Mouse (Mus musculus) E14TG2a.4 (cell line): ENCODE results near the gene Trp73.

Experiments
- CTCF ChIP-seq: conservative IDR thresholded peaks from 2 replicates; pipeline ENCODE4 v1.5.1; 2014; ENCODE audit warnings: low read length
- NANOG ChIP-seq: IDR thresholded peaks from 2 replicates; pipeline ENCODE4 v1.6.1; 2014; ENCODE audit warnings: borderline replicate concordance, low read length, mixed read lengths
- POU5F1 ChIP-seq: IDR thresholded peaks from 2 replicates; pipeline ENCODE4 v1.6.1; 2014; ENCODE audit warnings: low read length, borderline replicate concordance

DNA sequence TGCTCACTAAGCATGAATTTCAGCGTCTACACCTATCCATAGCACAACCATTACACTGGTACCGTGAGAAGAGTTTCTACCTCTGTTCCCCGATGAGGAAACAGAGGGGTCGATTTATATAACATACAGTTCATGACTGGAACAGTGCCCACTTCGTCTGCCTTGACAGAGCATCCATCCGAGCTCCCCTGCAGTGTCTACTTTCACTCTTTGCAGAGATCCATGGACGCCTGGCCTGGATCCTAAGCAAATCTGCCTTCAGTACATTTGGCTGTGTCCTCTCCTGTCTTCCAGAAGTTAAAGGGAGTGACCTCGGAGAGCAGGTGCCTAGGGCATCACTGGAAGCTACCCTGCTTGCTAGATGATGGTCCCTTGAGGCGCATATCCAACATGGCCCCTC, 20.8 kb downstream of the Trp73 start:
- TF ChIP-seq CTCF: no peak
- no peak for TF ChIP-seq NANOG
- no peak for TF ChIP-seq POU5F1
